7 mouse cellular contexts compared by ENCODE assay signal in genomic region chr7:142918641-142919628, GRCm38 (mm10). TPM values are rescaled to one million over a fixed set of nuclear protein-coding genes. Genes with fewer than 3 reads are reported as not detected.
DNase-seq lines count a peak whose midpoint lies in the region; ATAC-seq and TF ChIP-seq lines count a peak whose summit lies in the region.

No protein-coding gene starts in this region.

- no peaks in the 10 kb centered on the region for H3K36me3 ChIP-seq in embryonic facial prominence, embryonic 10.5 days (replicated peaks)
- H3K36me3 ChIP-seq in limb, embryonic 10.5 days: no peaks in the 10 kb centered on the region
- no peaks in the 10 kb centered on the region for H3K36me3 ChIP-seq in midbrain, embryonic 15.5 days (replicated peaks)
- no peaks in the 10 kb centered on the region for H3K36me3 ChIP-seq in spleen, adult 2 months (ENCODE audit: control insufficient read depth, insufficient read depth, low read length)

- DNase-seq in adrenal gland, postnatal 10 days: peak; percentile 89
- peak; percentile 87 for DNase-seq in embryonic facial prominence, embryonic 10.5 days (ENCODE audit: low spot score)
- peak; percentile 95 for DNase-seq in heart, adult 11 months
- DNase-seq in kidney, adult 11 months: peak; percentile 65
- peak; percentile 91 for DNase-seq in limb, embryonic 10.5 days (ENCODE audit: low spot score)
- peak; percentile 38 to 65 for DNase-seq in spleen, adult 2 months (ENCODE audit: low read depth in 1 of 2, low spot score in 2 of 2)

- peaks cover 10% of the 10 kb centered on the region for H3K4me1 ChIP-seq in embryonic facial prominence, embryonic 10.5 days
- peaks cover 3% of the 10 kb centered on the region; the same call in 1 of the 2 replicates for H3K4me1 ChIP-seq in limb, embryonic 10.5 days
- peaks cover 5% of the 10 kb centered on the region; the same call in 1 of the 2 replicates for H3K4me1 ChIP-seq in midbrain, embryonic 15.5 days
- no peaks in the 10 kb centered on the region for H3K4me1 ChIP-seq in spleen, adult 2 months (ENCODE audit: control insufficient read depth, insufficient read depth, insufficient read length)

- 31% methylated on average over 8 of the region's 8 CpGs for WGBS in embryonic facial prominence, embryonic 10.5 days
- 31% methylated on average over 8 of the region's 8 CpGs for WGBS in limb, embryonic 10.5 days
- WGBS in midbrain, embryonic 15.5 days: 28% methylated on average over 8 of the region's 8 CpGs
- 36% methylated on average over 8 of the region's 8 CpGs for WGBS in spleen, adult 2 months

- H3K4me3 ChIP-seq in embryonic facial prominence, embryonic 10.5 days: no peak overlapping the region
- H3K4me3 ChIP-seq in limb, embryonic 10.5 days: no peak overlapping the region
- H3K4me3 ChIP-seq in midbrain, embryonic 15.5 days: no peak overlapping the region
- H3K4me3 ChIP-seq in spleen, adult 2 months (ENCODE audit: extremely low read depth, insufficient read depth, insufficient read length): no peak overlapping the region

- TF ChIP-seq POLR2A in spleen, adult 2 months (IDR thresholded peaks at IDR 0.05; ENCODE audit: low read depth, low read length): no peak

- ATAC-seq in midbrain, embryonic 15.5 days (replicated peaks): peak; percentile 56; the same call in 1 of the 2 replicates

- H3K27ac ChIP-seq in embryonic facial prominence, embryonic 10.5 days (replicated peaks): no peak overlapping the region
- 0 out of 2 replicates have a peak overlapping the region, but pooled peaks have one; percentile 9 for H3K27ac ChIP-seq in limb, embryonic 10.5 days
- no peak overlapping the region for H3K27ac ChIP-seq in midbrain, embryonic 15.5 days
- H3K27ac ChIP-seq in spleen, adult 2 months (ENCODE audit: insufficient read depth, low read length): no peak overlapping the region

- TF ChIP-seq CTCF in spleen, adult 2 months (IDR thresholded peaks at IDR 0.05; ENCODE audit: extremely low read depth, insufficient read depth, insufficient read length, insufficient replicate concordance): peak; percentile 100

- H3K4me2 ChIP-seq in midbrain, embryonic 15.5 days: no peak overlapping the region

- no peak overlapping the region for H3K9ac ChIP-seq in midbrain, embryonic 15.5 days

- H3K27me3 ChIP-seq in embryonic facial prominence, embryonic 10.5 days (replicated peaks; ENCODE audit: low read depth, poor library complexity, severe bottlenecking): peaks cover 16% of the 10 kb centered on the region; the same call in 1 of the 2 replicates
- peaks cover 13% of the 10 kb centered on the region for H3K27me3 ChIP-seq in limb, embryonic 10.5 days (ENCODE audit: low read depth, poor library complexity, severe bottlenecking)
- H3K27me3 ChIP-seq in midbrain, embryonic 15.5 days (replicated peaks): no peaks in the 10 kb centered on the region
- no peaks in the 10 kb centered on the region for H3K27me3 ChIP-seq in spleen, adult 2 months (ENCODE audit: control insufficient read depth, insufficient read depth, low read length)

- no peaks in the 10 kb centered on the region for H3K9me3 ChIP-seq in embryonic facial prominence, embryonic 10.5 days
- H3K9me3 ChIP-seq in limb, embryonic 10.5 days (replicated peaks): no peaks in the 10 kb centered on the region
- H3K9me3 ChIP-seq in midbrain, embryonic 15.5 days: no peaks in the 10 kb centered on the region

RNA-seq across cellular contexts. Expression of gene Th, which starts 12.0 kb away (rescaled TPM):
- 100 to 1,000 TPM; 403 to 460 TPM for total RNA-seq in adrenal gland, postnatal 10 days (2021)
- polyA plus RNA-seq in embryonic facial prominence, embryonic 10.5 days (2016; fragmentation: Nextera tagmentation; extraction: Ambion mirVana): 5.6 and 6.9 TPM in 2 replicates
- 1.2 TPM in 2 replicates for polyA plus RNA-seq in limb, embryonic 10.5 days (2016; fragmentation: Nextera tagmentation; extraction: Ambion mirVana)
- 34.3 and 35.5 TPM in 2 replicates for polyA plus RNA-seq in midbrain, embryonic 15.5 days (2015; fragmentation: Nextera tagmentation; extraction: Ambion mirVana)
- polyA plus RNA-seq in spleen, adult 2 months (2012; rRNA removed): not detected in 2 replicates

RNA-seq across cellular contexts. Expression of gene Ascl2, which starts 50.1 kb away (rescaled TPM):
- total RNA-seq in adrenal gland, postnatal 10 days (2021): under 1 TPM in 1 of 2 experiments, not detected in 1; 0.24 TPM
- 0.25 and 0.52 TPM in 2 replicates for polyA plus RNA-seq in embryonic facial prominence, embryonic 10.5 days (2016; fragmentation: Nextera tagmentation; extraction: Ambion mirVana)
- 0.26 and 0.40 TPM in 2 replicates for polyA plus RNA-seq in limb, embryonic 10.5 days (2016; fragmentation: Nextera tagmentation; extraction: Ambion mirVana)
- 0.20 and 0.58 TPM in 2 replicates for polyA plus RNA-seq in midbrain, embryonic 15.5 days (2015; fragmentation: Nextera tagmentation; extraction: Ambion mirVana)
- polyA plus RNA-seq in spleen, adult 2 months (2012; rRNA removed): 0.27 and 0.45 TPM in 2 replicates
